Mouse (Mus musculus): Measurements from ENCODE around the gene Proca1.

The Proca1 gene

DNA sequence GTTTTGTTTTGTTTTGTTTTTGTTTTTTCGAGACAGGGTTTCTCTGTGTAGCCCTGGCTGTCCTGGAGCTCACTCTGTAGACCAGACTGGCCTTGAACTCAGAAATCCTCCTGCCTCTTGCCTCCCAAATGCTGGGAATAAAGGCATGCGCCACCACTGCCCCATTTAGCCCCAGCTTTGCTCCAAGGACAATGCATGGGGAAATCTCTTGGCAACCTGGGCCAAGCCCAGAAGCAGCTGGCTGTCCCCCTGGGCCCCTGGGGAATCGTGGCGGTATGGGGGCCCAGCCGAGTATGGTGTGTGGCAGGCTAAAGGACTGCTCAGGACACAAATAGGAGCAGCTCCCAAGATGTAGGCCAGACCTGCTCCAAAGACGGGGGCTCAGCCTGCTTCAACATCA lies 11.1 kb downstream of the Proca1 start:
- in situ Hi-C loops (cut with MboI; ENCODE audit: low pct_unique_long_range_greater_than_20kb in 1 of 2, low sequenced_read_pairs in 2 of 2, unreplicated experiment in 1 of 2), result no loop called here

DNA sequence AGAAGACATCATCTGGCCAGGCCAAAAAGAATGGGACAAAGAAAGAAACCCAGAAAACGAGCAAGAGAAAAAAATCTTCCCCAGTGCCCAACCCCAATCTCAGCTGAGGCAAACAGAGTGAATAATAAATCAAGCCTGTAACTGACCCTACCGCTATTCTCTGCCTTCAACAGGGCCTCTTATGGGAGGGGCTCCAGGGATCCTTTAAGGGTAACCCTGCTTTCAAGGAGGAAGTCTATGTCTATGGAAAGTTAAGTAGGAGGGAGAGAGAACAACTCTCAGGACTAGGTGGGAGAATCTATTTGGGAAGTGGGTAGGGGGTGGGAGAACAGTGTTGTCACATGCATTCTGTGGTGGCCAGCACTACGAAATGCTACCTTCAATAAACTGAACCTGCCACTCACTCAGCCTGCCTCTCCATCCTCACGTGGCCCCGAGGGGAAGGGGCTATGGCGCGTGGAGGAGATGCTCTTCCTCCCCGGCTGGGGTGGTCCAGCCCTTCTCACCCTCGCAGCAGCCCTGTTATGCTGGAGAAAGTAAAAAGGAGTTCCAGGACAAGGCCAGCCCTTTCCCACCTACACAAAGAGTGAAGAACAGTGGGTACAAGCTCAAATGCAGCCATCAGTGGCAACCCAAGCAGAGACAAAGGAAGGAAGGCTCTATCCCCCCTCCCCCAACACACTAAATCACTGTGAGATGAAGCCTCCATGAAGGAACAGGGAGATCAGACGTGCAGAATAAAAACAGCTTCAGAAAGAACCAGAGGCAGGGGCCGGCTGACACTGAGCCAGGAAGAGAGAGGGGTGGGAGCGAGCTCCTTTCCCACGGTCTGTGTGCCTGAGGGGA lies 12.4 kb downstream of the Proca1 start:
- in situ Hi-C loops (cut with MboI; ENCODE audit: low pct_unique_long_range_greater_than_20kb in 1 of 2, low sequenced_read_pairs in 2 of 2, unreplicated experiment in 1 of 2), result no loop called here

DNA sequence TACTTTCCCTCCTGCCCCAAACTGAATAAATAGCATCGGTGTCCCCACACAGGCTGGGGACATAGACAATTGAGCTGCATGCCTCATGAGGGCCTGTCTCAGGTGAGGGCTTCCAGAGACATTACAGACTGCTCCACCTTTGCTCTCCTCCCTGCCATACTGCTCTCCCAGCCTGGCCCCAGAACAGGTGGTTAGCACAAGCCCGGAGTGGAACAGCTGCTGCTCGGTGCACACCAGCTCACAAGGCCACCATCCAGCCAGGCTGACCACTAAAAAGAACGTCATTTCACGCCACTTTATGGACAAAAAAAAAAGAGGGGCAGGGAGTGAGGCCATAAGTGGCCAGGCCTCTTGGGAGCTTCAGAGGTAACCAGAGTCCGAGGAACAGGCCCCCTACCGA lies 14.0 kb downstream of the Proca1 start:
- in situ Hi-C loops (cut with MboI; ENCODE audit: low pct_unique_long_range_greater_than_20kb in 1 of 2, low sequenced_read_pairs in 2 of 2, unreplicated experiment in 1 of 2), result no loop called here

DNA sequence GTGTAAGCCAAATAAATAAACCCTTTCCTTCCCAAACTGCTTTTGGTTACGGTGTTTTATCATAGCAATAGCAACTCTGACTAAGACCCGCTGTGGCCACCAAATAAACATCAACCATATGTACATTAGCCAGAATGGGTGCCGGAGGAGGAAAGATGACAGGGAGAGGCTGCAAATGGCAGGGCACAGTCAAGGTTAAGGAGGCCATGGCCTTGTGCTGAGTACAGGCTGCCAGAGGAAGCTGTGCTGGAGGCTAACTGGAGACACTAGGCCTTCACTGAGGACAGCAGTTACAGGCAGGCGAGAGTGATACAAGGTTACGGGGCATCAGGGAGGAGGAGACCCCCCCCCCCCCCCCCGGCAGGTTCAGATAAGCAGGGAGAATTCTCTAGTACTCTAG lies 16.7 kb downstream of the Proca1 start:
- in situ Hi-C loops (cut with MboI; ENCODE audit: low pct_unique_long_range_greater_than_20kb in 1 of 2, low sequenced_read_pairs in 2 of 2, unreplicated experiment in 1 of 2), result no loop called here

DNA sequence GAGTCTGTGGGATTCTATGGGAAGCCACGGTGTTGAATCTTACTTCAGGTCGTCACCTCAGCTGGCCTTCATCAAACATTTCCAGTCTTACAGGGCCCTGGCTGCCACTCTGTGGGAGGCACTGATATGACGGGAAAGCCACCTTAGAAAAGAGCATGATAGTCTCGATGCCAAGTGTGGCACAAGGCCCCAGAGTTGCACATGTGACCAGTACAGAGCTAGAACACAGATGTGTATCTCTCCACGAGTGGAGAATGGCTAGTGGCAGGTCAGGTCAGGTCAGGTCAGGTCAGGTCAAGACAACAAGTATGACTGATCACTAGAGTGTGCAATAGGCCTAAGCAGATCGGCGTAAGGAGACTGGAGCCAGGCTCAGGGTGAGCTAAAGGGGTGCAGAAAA lies 17.4 kb downstream of the Proca1 start:
- in situ Hi-C loops (cut with MboI; ENCODE audit: low pct_unique_long_range_greater_than_20kb in 1 of 2, low sequenced_read_pairs in 2 of 2, unreplicated experiment in 1 of 2), result no loop called here

DNA sequence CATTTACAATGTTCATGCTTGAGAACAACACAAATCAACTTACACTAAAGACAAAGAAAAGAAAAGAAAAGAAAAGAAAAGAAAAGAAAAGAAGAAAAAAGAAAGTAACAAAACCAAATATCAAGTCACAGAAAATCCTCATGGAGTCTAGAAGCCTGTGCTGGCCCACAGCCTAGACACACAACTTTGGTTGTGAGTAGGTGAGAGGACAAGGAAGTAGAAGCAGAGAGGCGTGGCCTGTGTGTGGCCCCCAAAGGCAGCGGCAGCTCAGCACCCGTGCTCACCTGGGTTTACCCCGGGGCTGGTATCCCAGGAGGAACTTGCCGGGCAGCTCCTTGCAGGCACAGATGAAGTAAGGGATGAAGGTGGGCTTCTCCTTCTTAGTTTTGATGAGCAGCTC lies 18.3 kb downstream of the Proca1 start:
- in situ Hi-C loops (cut with MboI; ENCODE audit: low pct_unique_long_range_greater_than_20kb in 1 of 2, low sequenced_read_pairs in 2 of 2, unreplicated experiment in 1 of 2), result no loop called here

DNA sequence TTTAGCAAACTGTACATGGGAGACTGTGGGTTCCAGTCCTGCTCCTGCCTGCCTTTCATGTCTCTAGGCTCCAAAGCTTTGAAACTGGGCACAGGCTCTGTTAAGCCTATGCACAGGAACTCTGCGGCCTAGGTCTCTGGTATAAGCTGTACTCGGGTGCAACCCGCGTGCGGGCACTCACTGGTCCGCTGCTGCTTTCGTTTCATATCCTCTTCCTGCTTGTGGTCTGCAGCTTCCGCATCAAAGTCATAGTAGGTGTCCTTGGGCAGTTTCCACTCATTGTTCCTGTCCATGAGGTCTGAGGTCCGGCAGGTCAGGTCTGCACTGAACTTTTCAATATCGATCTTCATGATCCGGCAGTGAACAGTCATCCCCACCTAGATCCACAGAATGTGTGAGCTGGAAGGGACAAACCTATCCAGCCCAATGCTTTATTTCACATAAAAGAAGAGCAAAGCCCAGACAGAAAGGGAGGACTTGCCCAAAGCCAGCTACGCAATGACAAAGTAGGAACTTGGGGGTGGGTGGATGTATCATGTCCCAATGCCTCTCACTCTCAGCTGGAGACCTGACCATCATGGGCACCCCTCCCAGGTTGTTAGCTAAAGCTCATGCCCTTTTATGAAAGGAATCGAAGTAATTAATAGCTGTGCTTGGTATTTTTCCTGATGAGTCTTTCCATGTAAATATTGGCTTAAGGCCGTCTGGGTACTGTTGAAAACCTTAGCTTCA lies 20.1 kb downstream of the Proca1 start:
- in situ Hi-C loops (cut with MboI; ENCODE audit: low pct_unique_long_range_greater_than_20kb in 1 of 2, low sequenced_read_pairs in 2 of 2, unreplicated experiment in 1 of 2), result no loop called here

DNA sequence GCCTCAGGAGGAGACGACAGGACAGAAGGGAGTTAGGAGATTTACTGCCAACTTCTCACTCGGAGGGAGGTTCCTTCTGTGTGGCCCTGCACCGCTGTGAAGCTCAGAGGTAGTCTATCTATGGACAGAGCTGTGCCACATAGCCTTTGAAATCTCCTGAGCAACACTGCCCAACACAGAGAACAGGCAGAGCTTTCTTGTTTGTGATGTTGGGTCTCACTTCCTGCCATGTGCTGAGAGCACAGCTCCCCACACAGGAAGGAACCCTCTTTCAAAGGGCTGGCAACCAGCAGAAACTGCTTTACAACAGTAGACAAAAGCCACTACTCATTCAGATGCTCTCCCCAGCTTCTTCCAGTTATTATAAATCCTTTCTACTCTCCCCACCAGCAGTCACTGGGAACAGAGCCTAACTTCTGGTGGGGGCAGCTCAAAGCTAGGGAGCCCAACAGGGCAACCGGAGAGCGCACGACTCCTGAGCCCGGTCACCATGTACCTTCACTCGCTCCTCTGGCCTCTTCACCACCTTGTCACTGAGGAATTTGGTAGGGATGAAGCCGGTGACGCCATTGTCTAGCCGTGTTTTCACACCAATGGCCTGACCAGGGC lies 22.6 kb downstream of the Proca1 start:
- in situ Hi-C loops (cut with MboI; ENCODE audit: low pct_unique_long_range_greater_than_20kb in 1 of 2, low sequenced_read_pairs in 2 of 2, unreplicated experiment in 1 of 2), result loop anchor here in 1 of 2 experiments (5.0 kb wide), 1 partner anchor 66 kb away; no protein-coding TSS in a partner anchor

DNA sequence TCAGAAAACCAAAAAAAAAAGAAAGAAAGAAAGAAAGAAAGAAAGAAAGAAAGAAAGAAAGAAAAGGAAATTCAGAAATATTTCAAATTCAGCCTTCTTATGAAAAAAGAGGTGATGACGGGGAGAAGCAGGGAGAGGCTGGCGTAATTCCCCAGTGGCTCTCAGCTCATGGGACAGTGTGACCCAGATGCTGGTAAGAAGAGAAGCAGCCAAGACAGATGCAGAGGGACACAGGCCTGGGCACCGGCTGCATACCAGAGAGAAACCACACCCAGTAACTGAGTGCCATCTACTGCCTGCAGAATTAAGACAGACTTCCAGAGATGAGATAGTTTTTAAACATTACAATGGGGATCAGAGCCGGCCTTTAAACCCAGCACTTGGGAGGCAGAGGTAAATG lies 30.4 kb downstream of the Proca1 start:
- in situ Hi-C loops (cut with MboI; ENCODE audit: low pct_unique_long_range_greater_than_20kb in 1 of 2, low sequenced_read_pairs in 2 of 2, unreplicated experiment in 1 of 2), result loop anchor here in 1 of 2 experiments (5.0 kb wide), 1 partner anchor 59 kb away; no protein-coding TSS in a partner anchor

DNA sequence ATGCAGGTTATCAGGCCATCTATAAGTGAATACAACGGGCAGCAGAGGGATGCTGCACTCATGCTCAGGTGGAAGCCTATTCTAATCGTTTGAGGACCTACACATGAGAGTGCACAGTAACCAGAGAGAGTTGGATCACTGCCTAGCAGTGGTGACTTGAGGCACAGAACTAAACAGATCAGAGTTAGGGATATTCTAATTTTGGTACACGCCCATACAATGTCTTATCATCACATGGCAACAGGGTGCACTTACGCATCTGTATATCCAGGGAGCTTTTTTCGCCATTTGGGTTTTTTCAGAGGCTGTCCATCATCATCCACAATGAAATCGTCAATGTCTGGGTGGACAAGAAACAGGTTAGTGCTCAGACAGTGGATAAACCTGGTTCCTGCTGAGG lies 38.3 kb downstream of the Proca1 start:
- in situ Hi-C loops (cut with MboI; ENCODE audit: low pct_unique_long_range_greater_than_20kb in 1 of 2, low sequenced_read_pairs in 2 of 2, unreplicated experiment in 1 of 2), result no loop called here

DNA sequence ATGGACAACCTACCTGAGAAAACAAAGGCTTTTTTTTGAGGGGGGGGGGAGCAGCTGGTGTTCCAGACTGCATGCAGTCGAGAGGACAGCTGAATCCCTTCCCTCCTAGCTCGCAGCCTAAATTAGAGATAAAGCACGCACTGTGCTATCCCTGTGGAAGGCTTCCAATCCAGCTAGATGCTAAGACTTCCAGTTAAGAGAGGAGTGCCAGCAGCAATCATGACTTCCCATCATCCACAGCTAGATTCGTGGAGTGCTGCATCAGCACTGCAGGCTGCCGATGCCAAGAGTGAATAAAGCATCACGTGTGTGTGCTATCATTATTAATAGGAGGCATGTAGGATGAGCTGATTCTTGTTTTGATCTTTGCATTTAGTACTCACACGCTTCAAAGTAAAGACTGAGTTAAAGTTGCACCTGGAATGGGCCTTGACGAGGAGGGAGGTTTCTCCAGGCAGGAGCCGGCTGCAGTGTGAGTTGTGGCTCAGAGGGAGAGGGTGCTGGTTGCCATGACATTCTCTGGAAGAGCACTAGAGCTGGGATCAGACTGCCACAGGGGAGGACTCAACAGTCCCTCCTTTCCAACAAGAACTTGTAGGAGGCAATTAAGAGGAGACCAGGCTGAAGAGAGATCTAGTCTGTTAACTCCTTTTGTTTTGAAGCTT lies 47.1 kb downstream of the Proca1 start:
- in situ Hi-C loops (cut with MboI; ENCODE audit: low pct_unique_long_range_greater_than_20kb in 1 of 2, low sequenced_read_pairs in 2 of 2, unreplicated experiment in 1 of 2), result no loop called here

DNA sequence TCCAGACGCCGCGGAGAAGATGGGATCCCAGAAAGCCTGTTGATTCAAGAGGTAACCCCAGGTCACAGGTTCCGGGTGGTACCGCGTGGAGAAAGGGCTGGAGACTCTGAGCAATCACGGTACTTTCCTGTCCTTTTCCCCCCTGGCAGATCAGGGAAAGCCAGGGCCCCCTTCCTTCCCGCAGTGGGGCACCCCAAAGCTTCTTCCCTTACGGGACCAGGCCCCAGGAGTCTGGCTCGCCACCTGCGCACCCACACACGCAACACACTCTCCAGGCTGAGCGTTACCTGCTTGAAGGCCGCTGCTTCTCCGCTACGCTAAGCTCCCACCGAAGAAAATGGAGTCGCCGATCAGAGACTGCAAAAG lies 52.1 kb downstream of the Proca1 start:
- in situ Hi-C loops (cut with MboI; ENCODE audit: low pct_unique_long_range_greater_than_20kb in 1 of 2, low sequenced_read_pairs in 2 of 2, unreplicated experiment in 1 of 2), result no loop called here

DNA sequence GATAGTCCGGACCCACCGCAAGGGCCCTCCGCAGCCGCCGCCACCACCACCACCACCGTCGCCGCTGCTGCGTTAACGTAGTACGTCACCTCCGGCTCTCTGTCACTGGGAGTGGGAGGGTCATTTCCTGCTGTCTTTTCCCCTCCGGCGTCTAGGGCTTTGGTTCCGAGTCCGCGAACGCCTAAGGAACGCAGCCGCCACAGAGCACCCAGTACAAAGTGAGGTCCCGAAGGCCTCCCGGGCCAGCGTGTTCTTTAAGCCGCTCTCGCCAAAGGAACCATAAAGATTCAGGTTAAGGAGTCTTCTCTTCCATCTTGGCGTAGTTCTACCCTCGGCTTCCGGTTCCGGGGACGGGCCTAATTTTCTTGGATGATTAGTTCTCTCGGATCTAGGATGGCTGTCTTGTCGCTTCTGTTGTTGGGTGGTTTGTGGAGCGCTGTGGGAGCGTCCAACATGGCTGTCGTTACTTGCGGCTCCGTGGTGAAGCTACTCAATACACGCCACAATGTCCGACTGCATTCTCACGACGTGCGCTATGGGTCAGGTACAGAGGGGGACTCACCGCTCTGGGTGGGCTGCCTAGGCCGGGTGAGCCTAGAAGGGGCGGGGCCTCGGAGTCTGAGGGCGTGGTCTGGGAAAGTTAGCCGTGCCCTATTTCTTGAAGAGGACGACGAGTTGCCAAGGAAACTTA lies 52.6 kb downstream of the Proca1 start, which contains the start of the genes Sdf2 and Supt6:
Sdf2 (plus strand) TSS at position 120 of the 691 bp plus-strand sequence.
Supt6 (minus strand) TSS at position 361 of the 691 bp plus-strand sequence.
- in situ Hi-C loops (cut with MboI; ENCODE audit: low pct_unique_long_range_greater_than_20kb in 1 of 2, low sequenced_read_pairs in 2 of 2, unreplicated experiment in 1 of 2), result no loop called here

DNA sequence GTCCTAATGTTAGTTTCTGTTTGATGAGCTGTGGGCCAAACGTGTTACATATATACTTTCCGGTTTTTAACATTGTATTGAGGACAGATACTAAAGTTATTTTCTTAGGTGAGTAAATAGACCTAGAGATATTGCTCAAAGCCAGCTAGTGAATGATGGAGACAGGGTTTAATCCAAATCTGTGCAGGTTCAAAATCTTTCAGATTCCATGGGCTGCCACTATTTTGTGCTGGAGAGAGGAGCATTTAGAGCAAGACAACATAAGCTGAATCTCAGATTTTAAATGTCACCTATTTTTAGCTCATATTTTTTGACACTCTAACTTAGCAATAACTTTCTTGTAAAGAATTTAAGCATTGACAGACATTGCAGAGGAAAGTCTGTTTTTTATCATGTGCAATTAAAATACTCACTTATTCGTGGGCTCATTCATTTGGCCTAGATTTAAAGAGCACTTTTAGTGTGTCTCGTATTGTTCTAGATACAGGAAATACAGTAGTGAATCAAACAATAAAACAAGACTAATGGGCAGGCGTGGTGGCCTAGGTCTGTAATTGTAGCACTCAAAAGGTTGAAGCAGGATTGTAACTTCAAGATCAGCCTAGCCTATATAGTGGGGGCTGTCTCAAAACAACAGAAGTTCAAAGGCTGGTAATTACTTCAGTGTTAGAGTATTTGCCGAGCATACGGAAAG lies 53.3 kb downstream of the Proca1 start:
- in situ Hi-C loops (cut with MboI; ENCODE audit: low pct_unique_long_range_greater_than_20kb in 1 of 2, low sequenced_read_pairs in 2 of 2, unreplicated experiment in 1 of 2), result no loop called here

DNA sequence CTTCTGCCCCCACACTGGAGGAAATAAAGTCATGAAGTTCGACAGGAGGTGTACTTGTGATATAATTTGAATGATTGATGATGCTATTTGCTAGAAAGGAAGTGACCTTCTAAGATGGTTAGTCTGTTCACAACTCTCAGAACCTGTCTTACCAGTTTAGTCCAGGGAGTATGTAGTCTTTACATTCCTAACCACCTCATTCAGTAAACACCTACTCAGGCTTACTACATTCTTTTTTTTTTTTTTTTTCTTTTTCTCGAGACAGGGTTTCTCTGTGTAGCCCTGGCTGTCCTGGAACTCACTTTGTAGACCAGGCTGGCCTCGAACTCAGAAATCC lies 53.8 kb downstream of the Proca1 start:
- in situ Hi-C loops (cut with MboI; ENCODE audit: low pct_unique_long_range_greater_than_20kb in 1 of 2, low sequenced_read_pairs in 2 of 2, unreplicated experiment in 1 of 2), result no loop called here

DNA sequence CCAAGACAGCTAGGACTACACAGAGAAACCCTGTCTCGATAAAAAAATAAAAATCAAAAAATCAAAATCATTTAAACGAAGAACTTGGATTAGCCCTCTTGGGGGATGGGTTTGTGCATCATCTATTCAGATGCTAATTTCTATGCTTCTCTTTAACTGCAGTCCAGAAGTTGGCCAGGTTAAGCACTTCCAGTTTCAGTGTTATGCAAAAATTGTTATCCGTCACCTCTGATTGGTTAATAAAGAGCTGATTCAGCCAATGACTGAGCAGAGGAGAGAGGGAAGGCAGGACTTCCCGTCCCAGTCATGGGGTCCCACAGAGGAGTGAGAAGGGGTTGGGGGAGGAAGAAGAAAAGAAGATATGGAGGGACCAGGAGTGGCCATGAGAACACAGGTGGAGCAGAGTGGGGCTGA lies 54.5 kb downstream of the Proca1 start:
- in situ Hi-C loops (cut with MboI; ENCODE audit: low pct_unique_long_range_greater_than_20kb in 1 of 2, low sequenced_read_pairs in 2 of 2, unreplicated experiment in 1 of 2), result no loop called here
